Mouse (Mus musculus) embryo, embryonic 11.5 days (tissue): ENCODE measurements at regions not wholly inside any gene's neighbourhood (a gene's known extent, or its start where the extent isn't known, plus 50 kb on each side); places are given as distances from the start of the nearest gene placed in this dataset.

Experiments
- DNase-seq: peaks from one replicate; pipeline ENCODE4 v3.0.0-alpha.2; 2012; ENCODE audit warnings: low read depth, low spot score

GRCm38 (mm10) chr11:66605998-66606397 is 80.2 kb upstream of the Shisa6 start:
- DNase-seq: no peak

- DNase-seq: no peak
Observed at GRCm38 (mm10) chr11:66606646-66607045, 80.9 kb upstream of the Shisa6 start.

GRCm38 (mm10) chr11:66609733-66610132 is 84.0 kb upstream of the Shisa6 start:
- no peak for DNase-seq

GRCm38 (mm10) chr11:66613150-66613549 is 87.4 kb upstream of the Shisa6 start:
- DNase-seq: peak; percentile 19

- DNase-seq: no peak
Observed at GRCm38 (mm10) chr11:66625491-66625890, 99.7 kb upstream of the Shisa6 start.

- DNase-seq: no peak
Observed at GRCm38 (mm10) chr11:66656810-66657209, 131.0 kb upstream of the Shisa6 start.

- no peak for DNase-seq
Observed at GRCm38 (mm10) chr11:66674581-66674980, 148.8 kb upstream of the Shisa6 start.

GRCm38 (mm10) chr11:66680057-66680621 is 154.4 kb upstream of the Shisa6 start:
- no peak for DNase-seq

GRCm38 (mm10) chr11:66681892-66682291 is 156.1 kb upstream of the Shisa6 start:
- DNase-seq: no peak

GRCm38 (mm10) chr11:66684181-66684580 is 158.4 kb upstream of the Shisa6 start:
- DNase-seq: no peak

GRCm38 (mm10) chr11:66694651-66695266 is 169.0 kb upstream of the Shisa6 start:
- no peak for DNase-seq

GRCm38 (mm10) chr11:66696791-66697190 is 171.0 kb upstream of the Shisa6 start:
- DNase-seq: no peak

- no peak for DNase-seq
Observed at GRCm38 (mm10) chr11:66745479-66745878, 166.3 kb upstream of the Pirt start.

- no peak for DNase-seq
Observed at GRCm38 (mm10) chr11:66789997-66790396, 121.8 kb upstream of the Pirt start.

GRCm38 (mm10) chr11:66806887-66807286 is 104.9 kb upstream of the Pirt start:
- no peak for DNase-seq

GRCm38 (mm10) chr11:66813310-66813709 is 98.5 kb upstream of the Pirt start:
- no peak for DNase-seq

GRCm38 (mm10) chr11:66813731-66814130 is 98.0 kb upstream of the Pirt start:
- no peak for DNase-seq

- DNase-seq: no peak
Observed at GRCm38 (mm10) chr11:66835864-66836263, 75.9 kb upstream of the Pirt start.

GRCm38 (mm10) chr11:66836633-66837380 is 75.0 kb upstream of the Pirt start:
- DNase-seq: no peak

GRCm38 (mm10) chr11:66845238-66845637 is 66.5 kb upstream of the Pirt start:
- no peak for DNase-seq

- DNase-seq: no peak
Observed at GRCm38 (mm10) chr11:66846043-66846775, 65.6 kb upstream of the Pirt start.
